Mouse (Mus musculus) embryo, embryonic 10.5 days (tissue): ENCODE measurements around the gene Son.

Source experiments
- DNase-seq: peaks from one replicate; pipeline ENCODE4 v3.0.0-alpha.2; 2015; ENCODE audit warnings: low spot score

The Son gene

DNA sequence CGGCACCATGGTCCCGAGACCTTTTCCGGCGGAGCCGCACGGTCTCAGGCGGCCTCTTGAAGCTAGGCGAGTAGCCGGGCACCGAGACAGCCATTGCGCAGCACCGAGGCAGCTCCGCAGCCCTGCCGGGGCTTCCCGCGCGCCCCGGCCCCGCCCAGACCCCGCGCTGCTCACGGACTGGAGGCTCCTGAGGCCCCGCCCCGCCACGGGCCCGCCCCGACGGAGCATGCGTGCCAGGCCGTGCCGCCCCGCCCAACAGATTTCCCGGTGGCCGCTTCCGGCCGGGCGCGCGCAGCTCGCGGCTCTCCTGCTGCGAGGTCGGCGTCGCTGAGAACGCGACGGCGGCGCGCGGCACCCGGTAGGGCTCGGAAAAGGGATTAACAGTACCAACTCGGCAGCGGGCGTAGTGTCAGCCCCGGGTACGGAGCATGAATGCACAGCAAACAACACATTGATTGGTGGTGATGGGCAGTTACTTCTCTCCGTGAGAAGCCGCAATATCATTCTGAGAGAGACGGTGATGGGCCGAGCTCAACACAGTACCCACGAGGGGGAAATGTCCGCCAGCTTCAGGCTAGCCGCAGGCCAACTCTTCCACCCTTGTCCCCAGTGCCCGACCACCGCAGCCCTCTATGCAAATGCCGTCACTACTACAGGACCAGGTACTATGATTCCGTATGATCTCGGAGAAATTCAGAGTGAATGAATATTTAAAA is 41.5 kb downstream of the Son start, which contains the start of gene Donson:
Gene Donson (minus strand): TSS at position 152 of the 716 bp plus-strand sequence.
- peak; percentile 93 for DNase-seq

DNA sequence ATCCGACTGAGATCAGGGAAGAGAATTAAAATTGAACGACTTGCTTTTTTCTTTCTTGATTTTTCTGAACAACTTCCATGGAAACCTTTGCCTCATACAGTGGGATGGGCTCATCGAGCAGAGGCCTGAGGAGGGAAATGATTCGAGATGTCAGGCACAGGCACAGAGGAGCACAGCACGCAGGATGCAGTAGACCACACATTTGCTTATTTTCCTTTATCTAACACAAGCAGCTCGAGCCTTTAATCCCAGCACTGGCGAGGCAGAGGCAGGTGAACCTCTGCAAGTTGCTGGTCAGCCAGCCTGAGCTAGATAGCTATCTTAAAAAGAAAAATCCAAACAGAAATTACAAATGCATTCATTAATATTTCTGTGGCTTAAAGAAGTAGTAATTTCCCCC is 42.5 kb downstream of the Son start:
- DNase-seq, result no peak

DNA sequence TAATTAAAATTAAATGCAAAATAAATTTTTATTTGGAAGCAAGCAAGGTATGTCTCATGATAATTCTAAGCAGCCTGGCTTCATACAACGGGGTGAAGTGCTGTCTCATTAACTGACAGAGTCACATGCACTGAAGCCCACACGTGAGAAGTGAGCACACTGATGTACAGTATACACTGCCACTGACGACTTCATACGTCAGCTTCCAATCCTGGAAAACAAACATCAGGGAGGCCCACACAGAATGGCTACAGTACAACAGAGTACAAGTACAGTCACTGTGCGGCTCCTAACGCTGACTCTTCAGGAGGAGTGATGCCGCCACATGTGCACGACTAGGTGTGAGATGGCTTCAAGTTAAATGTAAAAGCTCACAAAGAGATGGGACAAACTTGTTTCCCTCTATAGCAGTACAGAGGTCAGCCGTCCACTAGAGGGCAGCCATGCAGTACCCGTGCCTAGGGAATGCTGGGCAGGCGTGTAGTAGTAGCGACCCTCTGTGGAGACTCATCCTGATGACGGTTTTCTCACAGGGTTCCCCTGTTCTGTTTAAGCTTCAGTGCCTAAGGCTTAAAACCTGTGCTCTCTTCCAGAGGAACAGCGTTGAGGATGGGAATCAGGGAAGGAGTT is 47.3 kb downstream of the Son start:
- DNase-seq, result peak; percentile 92

DNA sequence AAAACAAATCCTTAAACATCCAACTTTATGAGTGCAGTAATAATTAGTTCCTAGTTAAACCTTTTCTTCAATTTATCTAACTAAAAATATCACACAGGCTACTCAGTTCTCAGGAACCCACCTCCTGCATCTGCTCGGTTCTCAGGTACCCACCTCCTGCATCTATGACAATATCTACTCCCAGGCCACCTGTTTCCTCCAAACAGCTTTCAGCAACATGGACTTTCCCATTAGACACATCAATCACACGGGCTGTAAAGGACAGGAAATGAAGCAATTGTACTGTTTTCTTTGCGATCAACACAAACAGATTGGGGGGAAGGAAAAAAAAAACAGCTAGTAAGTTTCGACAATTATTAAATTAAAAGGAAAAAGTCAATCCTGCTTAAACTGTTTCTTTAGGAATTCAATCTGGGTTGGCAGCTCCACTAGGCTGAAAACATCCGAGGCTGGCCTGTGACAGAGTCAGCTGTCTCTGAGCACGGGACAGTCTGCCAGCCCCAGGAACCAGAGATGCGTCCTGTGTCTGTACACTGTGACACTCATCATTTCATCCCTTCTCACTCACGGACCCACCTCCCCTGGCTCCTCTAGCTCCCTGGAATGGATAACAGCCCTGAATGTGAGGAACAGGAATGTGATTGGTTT is 47.9 kb downstream of the Son start:
- DNase-seq, result no peak

DNA sequence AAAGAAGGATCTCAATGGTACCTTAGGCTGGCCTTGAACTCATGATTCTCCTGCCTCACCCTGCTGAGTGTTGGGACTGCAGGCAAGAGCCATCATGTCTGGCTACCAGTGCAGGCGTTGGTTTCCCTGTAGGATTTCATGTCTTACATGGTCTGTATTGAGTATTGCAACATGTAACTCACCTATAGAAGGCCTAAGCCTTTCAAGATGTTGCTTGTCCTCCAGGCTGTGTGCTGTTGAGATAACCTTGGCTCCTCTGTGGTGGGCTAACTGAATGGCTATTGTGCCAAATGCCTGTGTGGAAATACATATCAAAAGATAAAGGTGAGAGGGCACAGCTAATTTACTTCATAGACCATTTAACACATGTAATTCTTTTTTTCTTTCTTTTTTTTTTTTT is 51.7 kb downstream of the Son start:
- DNase-seq, result no peak

DNA sequence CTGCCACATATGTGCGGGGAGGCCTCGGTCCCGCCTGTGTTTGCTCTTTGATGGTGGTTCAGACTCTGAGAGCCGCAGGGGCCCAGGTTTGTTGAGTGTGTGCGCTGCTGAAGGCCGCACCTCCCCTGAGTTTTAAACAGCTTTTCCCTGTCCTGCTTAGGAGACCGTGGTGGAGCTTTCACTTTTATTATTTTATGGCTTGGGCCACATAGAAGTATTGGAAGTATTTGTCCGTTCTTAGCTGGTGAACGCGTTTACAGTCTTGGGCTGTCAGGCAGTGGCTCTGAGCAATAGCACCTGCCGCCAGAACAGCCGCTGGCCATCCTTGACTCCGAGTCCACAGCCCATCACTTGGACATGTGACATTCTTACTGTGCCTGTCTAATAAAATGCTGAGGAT is 54.6 kb downstream of the Son start:
- DNase-seq, result no peak

DNA sequence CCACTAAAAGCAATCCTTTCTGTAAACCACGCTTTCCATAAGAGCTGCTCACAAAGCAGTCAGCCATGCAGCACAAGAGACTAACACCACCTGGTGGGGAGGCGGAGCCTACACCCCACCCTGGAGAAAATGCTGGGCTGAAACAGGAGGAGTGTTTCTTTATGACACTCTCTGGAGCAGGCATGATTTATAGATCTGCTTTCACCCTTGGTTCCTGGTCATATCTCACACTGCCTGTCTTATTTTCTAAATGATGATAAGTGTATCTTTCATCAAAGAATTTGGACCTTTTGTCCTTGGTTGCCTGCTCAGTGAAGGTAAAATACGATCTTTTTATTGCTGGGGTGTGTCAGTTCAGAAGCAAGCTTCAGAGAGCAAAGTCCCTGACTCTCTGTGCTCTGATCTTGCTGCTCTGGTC is 55.5 kb downstream of the Son start:
- DNase-seq, result no peak

DNA sequence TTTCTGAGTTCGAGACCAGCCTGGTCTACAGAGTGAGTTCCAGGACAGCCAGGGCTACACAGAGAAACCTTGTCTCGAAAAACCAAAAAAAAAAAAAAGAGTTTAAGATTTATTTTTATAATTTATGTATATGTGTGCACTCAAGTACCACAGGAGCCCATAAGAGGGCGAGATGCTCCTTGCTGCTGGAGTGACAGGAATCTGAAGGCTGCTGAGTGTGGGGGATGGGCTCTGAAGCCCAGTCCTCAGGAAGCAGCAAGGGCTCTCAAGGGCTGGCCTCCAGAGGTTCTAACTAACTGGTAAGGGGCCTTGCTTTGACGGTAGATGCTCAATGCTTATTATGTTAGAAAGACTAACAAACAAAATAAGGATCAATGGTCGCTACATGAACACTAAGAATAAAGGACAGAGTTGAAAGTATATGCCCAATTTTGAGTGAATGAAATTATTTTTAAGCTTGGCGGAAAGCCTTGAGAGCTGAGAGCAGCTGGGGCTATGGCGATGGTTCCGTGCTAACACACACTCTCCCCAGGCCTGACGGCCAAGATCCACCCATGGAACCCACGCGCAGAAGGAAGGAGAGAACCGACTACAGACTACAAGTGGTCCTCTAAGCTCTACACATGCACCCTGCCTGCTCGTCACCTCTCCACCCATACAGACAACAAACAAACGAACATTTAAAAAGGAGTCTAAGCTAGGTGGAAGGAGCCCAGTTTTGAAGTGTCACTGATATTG is 57.5 kb downstream of the Son start:
- DNase-seq, result peak; percentile 38

DNA sequence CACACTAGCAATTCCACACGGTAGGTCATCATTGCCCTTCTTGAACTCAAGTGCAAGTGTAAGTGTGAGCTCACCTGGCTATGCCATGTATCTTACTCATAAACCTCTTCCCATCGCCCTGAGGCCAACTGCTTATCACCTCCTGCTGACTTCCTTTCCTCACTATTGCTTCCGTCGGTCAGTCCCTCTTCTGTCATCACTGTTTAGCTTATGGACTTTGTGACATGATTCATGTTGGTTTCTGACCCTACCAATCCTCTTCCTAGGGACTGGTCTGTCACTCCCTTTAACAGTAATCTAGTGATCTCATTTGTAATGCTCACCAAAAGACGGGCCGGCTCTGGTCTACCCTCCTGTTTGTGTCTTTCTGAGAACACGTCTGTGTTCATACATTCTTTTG is 62.9 kb downstream of the Son start:
- DNase-seq, result no peak

DNA sequence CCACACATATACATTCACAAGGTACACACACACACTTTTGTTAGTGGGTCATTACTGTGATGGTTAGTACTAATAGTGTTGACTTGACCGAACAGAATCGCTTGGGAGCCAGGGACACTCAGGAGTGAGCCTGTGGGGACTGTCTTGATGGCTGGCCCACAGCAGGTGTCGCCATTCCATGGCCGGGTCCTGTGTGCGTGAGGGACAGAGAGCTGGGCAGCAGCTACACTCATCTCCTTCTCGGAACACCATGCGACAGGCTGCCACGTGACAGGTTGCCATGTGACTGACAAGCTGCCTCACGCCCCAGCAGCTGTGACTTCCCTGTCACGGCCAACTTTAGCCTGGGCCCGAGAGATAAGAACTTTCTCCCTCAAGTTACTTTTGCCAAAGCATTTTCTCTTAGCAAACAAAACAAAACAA is 69.6 kb downstream of the Son start:
- no peak for DNase-seq

DNA sequence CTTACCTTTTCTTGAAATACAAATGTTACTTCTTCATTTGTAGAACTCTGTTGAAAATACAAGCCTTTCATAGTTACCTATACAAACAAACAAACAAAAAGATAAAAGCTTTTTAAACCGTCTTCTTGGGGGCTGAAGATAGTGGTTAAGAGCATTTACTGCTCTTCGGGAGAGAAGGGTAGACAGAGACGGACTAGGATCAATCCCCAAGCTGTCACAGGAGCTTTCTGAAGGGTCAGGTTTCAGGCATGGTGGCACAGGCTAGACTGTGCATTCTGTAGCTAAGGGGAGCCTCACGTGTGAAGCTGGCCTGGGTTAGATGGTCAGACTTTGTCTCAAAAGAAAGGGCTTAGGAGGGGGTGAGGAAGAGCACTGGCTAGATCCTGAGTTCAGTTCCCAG is 70.1 kb downstream of the Son start:
- no peak for DNase-seq

DNA sequence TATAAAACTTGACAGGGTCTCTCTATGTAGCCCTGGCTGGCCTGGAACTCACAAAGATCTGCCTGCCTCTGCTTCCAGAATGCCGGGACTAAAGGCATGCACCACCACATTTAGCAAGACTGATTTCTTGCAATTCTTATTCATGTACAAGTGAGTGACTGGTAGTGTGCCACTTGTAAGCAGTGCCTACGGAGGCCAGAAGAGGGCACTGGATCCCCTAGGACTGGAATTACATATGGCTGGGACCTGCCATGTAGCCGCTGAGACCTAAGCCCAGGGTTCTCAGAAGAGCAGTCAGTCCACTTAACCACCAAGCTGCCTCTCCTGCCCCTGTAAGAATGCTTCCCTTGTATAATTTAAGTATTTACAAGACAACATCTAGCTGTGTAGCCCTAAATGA is 76.9 kb downstream of the Son start:
- peak; percentile 74 for DNase-seq

DNA sequence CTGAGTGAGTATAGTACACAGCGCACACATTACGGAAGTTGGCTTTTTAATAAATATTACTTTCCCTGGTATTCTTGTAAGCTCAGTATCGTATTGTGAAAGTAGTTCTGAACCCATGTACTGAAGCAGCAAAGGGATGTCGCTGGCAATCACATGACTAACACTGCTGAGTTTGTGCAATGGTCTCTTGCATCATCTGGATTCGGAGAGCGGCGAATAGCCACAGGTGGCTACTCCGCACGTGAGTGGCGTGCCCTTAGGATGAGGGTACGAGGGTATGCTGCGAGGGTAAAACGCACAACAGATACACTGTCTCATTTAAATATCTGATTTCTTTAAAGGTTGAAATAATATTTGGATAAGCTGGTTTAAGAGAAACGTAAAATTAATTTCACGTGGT is 80.1 kb downstream of the Son start:
- DNase-seq, result no peak

DNA sequence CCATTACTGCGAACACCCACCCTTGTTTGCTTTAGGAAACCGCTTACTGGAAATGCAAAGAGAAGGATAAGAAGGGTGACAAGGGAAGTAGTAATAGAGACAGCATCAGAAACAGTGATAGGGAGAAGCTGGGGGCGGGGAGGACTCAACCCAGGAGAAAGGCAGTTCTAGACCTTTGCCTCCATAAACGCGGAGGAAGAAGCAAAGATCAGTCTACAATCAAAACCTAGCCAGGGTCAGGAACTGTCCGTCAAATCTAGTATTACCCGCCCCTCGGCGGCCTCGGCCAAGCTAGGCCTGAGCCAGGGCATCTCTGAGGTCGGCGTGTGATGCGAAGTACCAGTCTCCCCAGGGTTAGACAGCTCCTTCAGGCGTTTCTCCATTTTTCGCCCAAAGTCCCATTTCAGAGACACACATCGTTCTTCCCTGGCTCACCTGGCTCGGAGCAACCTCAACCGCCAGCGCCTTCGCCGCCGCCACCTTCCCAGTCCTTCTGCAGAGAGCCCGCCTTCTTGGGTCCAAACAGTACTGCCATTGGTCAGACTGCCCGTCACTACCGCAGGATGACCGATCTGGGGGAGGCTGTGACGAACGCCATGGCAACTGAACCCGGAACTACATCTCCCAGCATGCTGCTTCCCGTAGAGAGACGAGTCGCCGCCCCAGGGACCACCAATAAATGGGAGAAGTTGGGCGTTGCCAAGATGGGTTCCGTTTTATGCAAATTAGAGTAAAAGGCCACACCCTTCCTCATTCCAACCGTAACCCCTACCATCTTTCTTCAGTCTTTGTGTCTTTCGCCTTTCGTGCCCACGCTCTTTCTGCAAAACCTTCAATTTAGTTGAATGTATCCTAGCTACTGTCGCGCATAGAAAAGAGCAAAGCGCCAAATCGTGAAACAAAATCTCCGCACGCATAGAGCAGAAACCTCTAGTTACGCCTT is 81.1 kb downstream of the Son start, which contains the start of gene Cryzl1:
Gene Cryzl1 (minus strand): TSS at position 853 of the 943 bp plus-strand sequence.
- peak; percentile 100 for DNase-seq
